Mouse (Mus musculus) Patski (cell line): ENCODE data around the gene Trim46. TPM values are rescaled to one million over a fixed set of nuclear protein-coding genes. Genes with fewer than 3 reads are reported as not detected.
A peak's percentile ranks its signal among the peaks of the same experiment; 100 is the strongest.

Source experiments
- ATAC-seq: fragments of 100-300 bp; one replicate; pipeline ENCODE4 v1.8.0; 2021
- CTCF ChIA-PET: fragments of 350-600 bp; sonication (Branson Sonifier 250); formaldehyde crosslinking; loops from one replicate; lab custom pipeline; 2022; ENCODE audit warnings: inconsistent platforms; lab: Charles Lee
- POLR2A ChIA-PET: fragments of 350-600 bp; sonication (Branson Sonifier 250); formaldehyde crosslinking; loops from one replicate; lab custom pipeline; 2022; ENCODE audit warnings: antibody characterized with exemption, inconsistent platforms; lab: Charles Lee
- DNase-seq: peaks from one replicate; pipeline ENCODE4 v3.0.0-alpha.2; 2011; ENCODE audit warnings: low read depth, low spot score
- H3K27me3 ChIP-seq: fragments of 371-371 bp; one replicate; pipeline ENCODE4 v1.5.1; 2021
- CTCF ChIP-seq: fragments of 100-300 bp; IDR thresholded peaks from one replicate; pipeline ENCODE4 v1.5.1; 2021
- in situ Hi-C: fragments of 300-500 bp; cut with MboI; formaldehyde crosslinking; loops from 3 replicates; pipeline ENCODE4 v1.11.1; 2018; ENCODE audit warnings: low pct_unique_long_range_greater_than_20kb, mixed read lengths
- polyA plus RNA-seq: library from polyadenylated mRNA; unstranded; gene quantifications from one replicate; pipeline ENCODE4 v1.2.3, GENCODE M21; 2021

Gene Trim46
- 57.5 TPM for polyA plus RNA-seq

GRCm38 (mm10) chr3:89246261-89247100 lies at the start of gene Trim46:
Gene Trim46 (minus strand): TSS chr3:89246309.
- POLR2A ChIA-PET, result interaction anchor here (0.6 to 5.8 kb wide), 13 partner anchors 11 to 91 kb away, joined by 3 to 39 read pairs (median 4); partner anchors contain the start of genes Efna1 and Slc50a1
- DNase-seq, result peak; percentile 90
- in situ Hi-C loops, result loop anchor here (5.0 kb wide), 2 partner anchors 36 to 61 kb away; partner anchors contain the start of gene Efna1
- peak; percentile 58 for ATAC-seq
- no peaks in the 10 kb centered on the region for H3K27me3 ChIP-seq
- CTCF ChIA-PET, result interaction anchor here (0.6 to 5.3 kb wide), 18 partner anchors 9 to 559 kb away, joined by 3 to 51 read pairs (median 8); partner anchors contain the start of genes Dpm3, Efna1 and Slc50a1
- no peak for TF ChIP-seq CTCF

- ChIA-PET CTCF (interaction anchor here (1.1 to 7.5 kb wide), 4 partner anchors 9 to 45 kb away, joined by 3 to 66 read pairs (median 9); no protein-coding TSS in a partner anchor), POLR2A (interaction anchor here (0.8 to 1.2 kb wide), 3 partner anchors 7 to 26 kb away, joined by 3 to 5 read pairs (median 4); no protein-coding TSS in a partner anchor)
- in situ Hi-C loops, result no loop called here
- no peak for TF ChIP-seq CTCF
- no peaks in the 10 kb centered on the region for H3K27me3 ChIP-seq
- DNase-seq (no peak), ATAC-seq (no peak)
These were observed 49.6 kb upstream of the Trim46 start for GRCm38 (mm10) chr3:89295685-89296230.

GRCm38 (mm10) chr3:89294195-89294594 lies 48.1 kb upstream of the Trim46 start:
- ATAC-seq (no peak), DNase-seq (no peak)
- in situ Hi-C loops, result no loop called here
- TF ChIP-seq CTCF, result no peak
- ChIA-PET CTCF (interaction anchor here (1.0 to 2.3 kb wide), 3 partner anchors 11 to 14 kb away, joined by 4 to 20 read pairs (median 5); partner anchors contain the start of gene Efna1), POLR2A (no interaction called here)
- no peaks in the 10 kb centered on the region for H3K27me3 ChIP-seq

GRCm38 (mm10) chr3:89293247-89293918 lies 47.3 kb upstream of the Trim46 start:
- in situ Hi-C loops, result no loop called here
- no peak for DNase-seq
- TF ChIP-seq CTCF, result no peak
- no peak for ATAC-seq
- CTCF ChIA-PET, result interaction anchor here (1.0 to 2.3 kb wide), 3 partner anchors 11 to 15 kb away, joined by 4 to 20 read pairs (median 5); partner anchors contain the start of gene Efna1
- no peaks in the 10 kb centered on the region for H3K27me3 ChIP-seq
- POLR2A ChIA-PET, result interaction anchor here (1.7 kb wide), 1 partner anchor 10 kb away, joined by 5 read pairs; no protein-coding TSS in a partner anchor

GRCm38 (mm10) chr3:89292303-89292702 lies 46.2 kb upstream of the Trim46 start:
- ATAC-seq, result no peak
- TF ChIP-seq CTCF, result no peak
- ChIA-PET POLR2A (interaction anchor here (1.7 kb wide), 1 partner anchor 11 kb away, joined by 5 read pairs; no protein-coding TSS in a partner anchor), CTCF (interaction anchor here (2.3 kb wide), 1 partner anchor 10 kb away, joined by 20 read pairs; the partner anchor contains the start of gene Efna1)
- no peak for DNase-seq
- in situ Hi-C loops, result no loop called here
- no peaks in the 10 kb centered on the region for H3K27me3 ChIP-seq

- ChIA-PET POLR2A (interaction anchor here (1.7 kb wide), 1 partner anchor 11 kb away, joined by 5 read pairs; no protein-coding TSS in a partner anchor), CTCF (interaction anchor here (2.3 kb wide), 1 partner anchor 10 kb away, joined by 20 read pairs; the partner anchor contains the start of gene Efna1)
- no peak for DNase-seq
- in situ Hi-C loops, result no loop called here
- no peak for TF ChIP-seq CTCF
- H3K27me3 ChIP-seq, result no peaks in the 10 kb centered on the region
- no peak for ATAC-seq
These were observed 45.8 kb upstream of the Trim46 start for GRCm38 (mm10) chr3:89291874-89292273.

GRCm38 (mm10) chr3:89288503-89288928 lies 42.4 kb upstream of the Trim46 start:
- no peak for ATAC-seq
- ChIA-PET POLR2A (interaction anchor here (0.5 to 4.6 kb wide), 4 partner anchors 8 to 42 kb away, joined by 3 to 31 read pairs (median 4); no protein-coding TSS in a partner anchor), CTCF (interaction anchor here (0.7 to 5.9 kb wide), 8 partner anchors 10 to 108 kb away, joined by 3 to 66 read pairs (median 6); partner anchors contain the start of genes Krtcap2 and Trim46)
- no peaks in the 10 kb centered on the region for H3K27me3 ChIP-seq
- in situ Hi-C loops, result no loop called here
- TF ChIP-seq CTCF, result no peak
- no peak for DNase-seq

- H3K27me3 ChIP-seq, result no peaks in the 10 kb centered on the region
- TF ChIP-seq CTCF, result no peak
- POLR2A ChIA-PET, result interaction anchor here (0.6 to 4.6 kb wide), 7 partner anchors 8 to 197 kb away, joined by 3 to 31 read pairs (median 4); partner anchors contain the start of gene Trim46
- DNase-seq (no peak), ATAC-seq (no peak)
- in situ Hi-C loops, result no loop called here
- CTCF ChIA-PET, result interaction anchor here (1.2 to 5.9 kb wide), 10 partner anchors 9 to 109 kb away, joined by 3 to 66 read pairs (median 6); partner anchors contain the start of genes Krtcap2 and Trim46
These were observed 41.2 kb upstream of the Trim46 start for GRCm38 (mm10) chr3:89287286-89287685.

- ATAC-seq (no peak), DNase-seq (no peak)
- no peaks in the 10 kb centered on the region for H3K27me3 ChIP-seq
- CTCF ChIA-PET, result interaction anchor here (1.3 to 5.9 kb wide), 3 partner anchors 13 to 40 kb away, joined by 3 to 66 read pairs (median 33); partner anchors contain the start of genes Krtcap2 and Trim46
- in situ Hi-C loops, result no loop called here
- no peak for TF ChIP-seq CTCF
- POLR2A ChIA-PET, result interaction anchor here (1.6 kb wide), 1 partner anchor 37 kb away, joined by 5 read pairs; no protein-coding TSS in a partner anchor
These were observed 39.4 kb upstream of the Trim46 start for GRCm38 (mm10) chr3:89285526-89285925.
